Mouse (Mus musculus) effector memory CD4-positive, alpha-beta T cell, adult 7 months (primary cell): ENCODE measurements around the gene Ctsh. TPM values are rescaled to one million over a fixed set of nuclear protein-coding genes. Genes with fewer than 3 reads are reported as not detected.

ENCODE experiments used
- polyA plus RNA-seq: library from polyadenylated mRNA; unstranded; fragments of 100-300 nt; shearing (Covaris generic); gene quantifications from one replicate; pipeline ENCODE4 v1.2.1, GENCODE M21; 2017

Gene Ctsh
- not detected for polyA plus RNA-seq

GRCm38 (mm10) chr9:90053852-90054251 lies at the start of gene Ctsh:
Gene Ctsh, plus strand, starts transcription at chr9:90054152.

DNA sequence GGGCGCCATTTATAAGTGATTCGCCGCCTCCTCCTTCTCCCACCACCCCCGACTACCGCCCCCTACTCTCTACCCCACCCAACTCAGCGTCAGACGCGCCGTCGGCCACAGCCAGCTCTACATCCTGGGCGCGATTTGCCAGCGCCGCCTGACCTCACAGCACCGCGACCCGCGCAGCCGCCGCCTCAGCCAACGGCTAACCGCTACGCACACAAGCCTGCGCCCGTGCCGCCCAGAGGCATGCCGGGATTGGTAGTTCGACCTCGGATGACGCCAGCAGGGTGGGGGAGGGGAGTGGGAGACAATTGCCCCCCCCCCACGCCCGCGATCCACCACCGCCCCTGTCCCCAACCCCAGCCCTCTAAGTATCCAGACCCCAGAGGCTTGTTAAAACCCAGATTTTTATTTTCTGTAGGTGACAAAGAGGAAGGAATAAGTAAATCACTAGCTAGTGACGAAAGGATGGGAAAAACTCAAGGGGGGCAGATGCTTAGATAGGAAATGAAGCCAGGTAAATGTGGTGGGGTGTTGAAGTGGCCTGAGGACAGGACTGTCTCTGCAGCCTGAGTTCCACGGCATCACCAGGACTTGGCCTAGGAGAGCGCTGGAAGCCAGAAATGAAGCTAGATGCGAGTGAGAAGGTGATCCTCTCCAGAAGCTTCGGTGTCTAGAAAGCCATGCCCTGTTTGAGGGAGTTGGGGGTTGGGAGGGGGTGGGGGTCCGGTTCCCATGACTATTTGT lies 60.8 kb downstream of the Ctsh start, which contains the start of gene Morf4l1:
TSS of gene Morf4l1 (minus strand) at position 208 of the 741 bp plus-strand sequence.

Other genes with a start within 250 kb of the Ctsh start
- gene Rasgrf1, start 144.2 kb upstream of the Ctsh start, polyA plus RNA-seq: 0.72 TPM
- 343 TPM for gene Morf4l1, start 60.6 kb downstream of the Ctsh start, polyA plus RNA-seq
- gene Adamts7, start 108.9 kb downstream of the Ctsh start, polyA plus RNA-seq: 0.10 TPM
- 34.2 TPM for gene Tbc1d2b, start 216.7 kb downstream of the Ctsh start, polyA plus RNA-seq